Mouse (Mus musculus) heart, embryonic 14.5 days (tissue): ENCODE results near the gene Ndufv2. TPM values are rescaled to one million over a fixed set of nuclear protein-coding genes. Genes with fewer than 3 reads are reported as not detected.
"Not testable (repeated sequence)": the region's sequence is repeated elsewhere in the genome, so short reads cannot be mapped to it uniquely, and the experiment has no call there.

Experiments used
- ATAC-seq: fragments of 200-750 bp; cut with Nextera tagmentation; 2 replicates; pipeline ENCODE4 v1.8.0; 2017; ENCODE audit warnings: low read depth, moderate TSS enrichment; ENCODE audit not compliant: insufficient number of reproducible peaks, insufficient read depth, low FRiP score
- H3K27ac ChIP-seq, 2 experiments: fragments of 200-500 bp in 1 of 2; fragments of 300-500 bp in 1 of 2; sonication (generic) in 1 of 2; replicated peaks in 1 of 2; 2 replicates each; pipeline ENCODE4 v1.5.1; 2012 to 2014; ENCODE audit warnings: low read depth in 2 of 2, low read length in 2 of 2, control low read depth in 1 of 2, mild to moderate bottlenecking in 1 of 2, mixed read lengths in 1 of 2; ENCODE audit not compliant: control insufficient read depth in 1 of 2, insufficient read depth in 1 of 2
- H3K27me3 ChIP-seq: fragments of 300-500 bp; sonication (generic); 2 replicates; pipeline ENCODE4 v1.6.1; 2014; ENCODE audit warnings: mild to moderate bottlenecking, low read length, control low read depth; ENCODE audit not compliant: control insufficient read depth, insufficient read depth
- H3K36me3 ChIP-seq: fragments of 300-500 bp; sonication (generic); 2 replicates; pipeline ENCODE4 v1.6.1; 2014; ENCODE audit warnings: mild to moderate bottlenecking, control low read depth, low read length, mixed read lengths; ENCODE audit not compliant: control insufficient read depth, insufficient read depth
- H3K4me1 ChIP-seq, 2 experiments: fragments of 200-500 bp in 1 of 2; fragments of 300-500 bp in 1 of 2; sonication (generic) in 1 of 2; 2 replicates each; pipeline ENCODE4 v1.6.1; 2012 to 2014; ENCODE audit warnings: low read length in 2 of 2, control low read depth in 1 of 2, mixed read lengths in 1 of 2; ENCODE audit not compliant: control insufficient read depth in 2 of 2, insufficient read depth in 2 of 2
- H3K4me2 ChIP-seq: fragments of 300-500 bp; sonication (generic); 2 replicates; pipeline ENCODE4 v1.6.1; 2014; ENCODE audit warnings: mild to moderate bottlenecking, low read length
- H3K4me3 ChIP-seq, 2 experiments: fragments of 200-500 bp in 1 of 2; fragments of 300-500 bp in 1 of 2; sonication (generic) in 1 of 2; 2 replicates each; pipeline ENCODE4 v1.5.1; 2012 to 2014; ENCODE audit warnings: low read length in 2 of 2, mild to moderate bottlenecking in 2 of 2, control low read depth in 1 of 2, low read depth in 1 of 2, moderate library complexity in 1 of 2; ENCODE audit not compliant: control insufficient read depth in 1 of 2, insufficient read depth in 1 of 2
- H3K9ac ChIP-seq: fragments of 300-500 bp; sonication (generic); 2 replicates; pipeline ENCODE4 v1.6.1; 2014; ENCODE audit warnings: mild to moderate bottlenecking, low read length
- H3K9me3 ChIP-seq: fragments of 300-500 bp; sonication (generic); 2 replicates; pipeline ENCODE4 v1.6.1; 2016; ENCODE audit warnings: low read length, control low read depth; ENCODE audit not compliant: control insufficient read depth
- WGBS: fragments of 180-500 bp; shearing (Covaris S2); extraction: QIAGEN DNeasy Blood & Tissue Kit; methylation state at CpG from one replicate; pipeline ENCODE4 v1.1.7; 2014; 5-methylcytosine and 5-hydroxymethylcytosine counted together
- polyA plus RNA-seq: library from polyadenylated mRNA; unstranded; fragments of >200 nt; fragmentation: Nextera tagmentation; extraction: Ambion mirVana; gene quantifications from 2 replicates; pipeline ENCODE4 v1.2.1, GENCODE M21; 2014

Gene Ndufv2
- polyA plus RNA-seq, 1 experiment from 2014 or later = 713 TPM

DNA sequence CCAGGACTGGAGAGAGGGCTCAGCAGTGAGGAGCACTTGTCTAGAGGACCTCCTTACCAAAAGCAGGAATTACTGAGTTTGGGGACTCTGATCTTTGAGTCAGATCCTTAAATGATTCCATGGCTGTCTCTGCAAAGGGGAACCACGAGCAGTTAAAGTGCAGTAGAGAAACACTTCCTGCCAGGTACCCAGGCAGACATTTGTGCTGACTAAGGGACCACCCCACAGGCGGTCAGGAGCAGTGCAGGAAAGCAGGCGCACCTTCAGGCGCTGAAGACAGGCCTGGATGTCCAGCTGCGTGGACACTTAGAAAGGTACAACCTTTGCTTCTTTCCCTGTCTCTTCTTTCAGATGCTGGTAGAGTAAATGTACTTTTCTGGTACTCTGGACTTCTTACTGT lies 53.2 kb downstream of the Ndufv2 start:
- Histone ChIP-seq H3K27me3 (no peaks in the 10 kb centered on the region), H3K9me3 (no peaks in the 10 kb centered on the region), H3K9ac (no peak overlapping the region), H3K27ac (no peak overlapping the region), H3K4me2 (no peak overlapping the region), H3K4me3 (no peak overlapping the region), H3K36me3 (peaks cover 2% of the 10 kb centered on the region; the same call in 1 of the 2 replicates), H3K4me1 (no peaks in the 10 kb centered on the region; a peak in 1 of 4 replicates)
- no peak for ATAC-seq
- 62% methylated on average over 5 of the region's 5 CpGs for WGBS

DNA sequence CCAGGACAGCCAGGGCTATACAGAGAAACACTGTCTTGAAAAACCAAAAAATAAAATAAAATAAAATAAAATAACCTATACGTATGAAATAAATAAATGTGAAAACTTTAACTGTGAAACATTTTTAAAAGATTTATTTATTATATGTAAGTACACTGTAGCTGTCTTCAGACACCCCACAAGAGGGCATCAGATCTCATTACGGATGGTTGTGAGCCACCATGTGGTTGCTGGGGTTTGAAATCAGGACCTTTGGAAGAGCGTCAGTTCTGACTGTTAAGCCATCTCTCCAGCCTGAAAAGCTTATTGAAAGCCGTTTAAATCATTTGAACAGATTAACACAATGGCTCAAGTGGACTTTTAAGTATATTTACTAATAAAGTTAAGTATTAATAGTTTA lies 57.7 kb downstream of the Ndufv2 start:
- H3K4me3 ChIP-seq, H3K9ac ChIP-seq, H3K4me1 ChIP-seq, H3K9me3 ChIP-seq, H3K27ac ChIP-seq, ATAC-seq, H3K36me3 ChIP-seq, H3K4me2 ChIP-seq, H3K27me3 ChIP-seq: not testable (repeated sequence)
- WGBS = 80% methylated on average over 4 of the region's 4 CpGs

- H3K9ac ChIP-seq = no peak overlapping the region
- H3K36me3 ChIP-seq = peaks cover 11% of the 10 kb centered on the region
- H3K4me1 ChIP-seq = no peaks in the 10 kb centered on the region
- H3K4me3 ChIP-seq = no peak overlapping the region
- no peaks in the 10 kb centered on the region for H3K27me3 ChIP-seq
- H3K27ac ChIP-seq = no peak overlapping the region
- 82% methylated on average over 5 of the region's 5 CpGs for whole genome bisulfite sequencing
- H3K4me2 ChIP-seq = no peak overlapping the region
- ATAC-seq = no peak
- no peaks in the 10 kb centered on the region for H3K9me3 ChIP-seq
Measured at GRCm38 (mm10) chr17:66041020-66041419, 60.3 kb downstream of the Ndufv2 start.

GRCm38 (mm10) chr17:66033239-66033638 lies 68.1 kb downstream of the Ndufv2 start:
- Histone ChIP-seq H3K9me3 (no peaks in the 10 kb centered on the region), H3K4me2 (no peak overlapping the region), H3K36me3 (peaks cover 12% of the 10 kb centered on the region), H3K4me3 (no peak overlapping the region), H3K27me3 (no peaks in the 10 kb centered on the region), H3K27ac (no peak overlapping the region), H3K9ac (no peak overlapping the region), H3K4me1 (no peaks in the 10 kb centered on the region)
- ATAC-seq = no peak
- WGBS = 81% methylated on average over 5 of the region's 5 CpGs

DNA sequence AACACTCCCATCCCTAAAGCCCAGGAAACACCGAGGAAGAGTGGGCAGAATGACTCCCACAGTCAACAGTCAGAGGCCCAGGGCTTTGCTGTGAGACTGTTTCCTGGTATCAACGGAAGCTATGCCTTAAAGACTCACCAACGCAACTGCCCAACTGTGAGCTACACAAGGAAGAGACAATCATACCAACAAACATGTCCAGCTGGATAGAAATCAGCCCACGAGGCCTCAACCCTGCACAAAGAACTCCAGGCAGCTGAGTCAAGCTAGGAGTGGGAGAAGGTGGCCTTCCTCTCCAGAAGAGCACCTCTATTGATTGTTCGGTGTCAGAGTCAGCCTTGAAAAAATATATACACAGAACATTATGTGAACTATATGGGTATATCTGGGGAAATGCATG lies 69.4 kb downstream of the Ndufv2 start:
- Histone ChIP-seq H3K27me3 (no peaks in the 10 kb centered on the region), H3K36me3 (peaks cover 11% of the 10 kb centered on the region), H3K4me2 (no peak overlapping the region), H3K9me3 (no peaks in the 10 kb centered on the region), H3K9ac (no peak overlapping the region), H3K4me3 (no peak overlapping the region), H3K27ac (no peak overlapping the region), H3K4me1 (no peaks in the 10 kb centered on the region)
- 80% methylated on average over 5 of the region's 5 CpGs for WGBS
- no peak for ATAC-seq

Other genes starting within 250 kb of the Ndufv2 start
- 42.8 and 49.4 TPM in 2 replicates for gene Ralbp1, start 215.8 kb downstream of the Ndufv2 start, polyA plus RNA-seq
- gene Twsg1, start 150.3 kb downstream of the Ndufv2 start, polyA plus RNA-seq = 119 and 121 TPM in 2 replicates
- 18.4 and 22.0 TPM in 2 replicates for gene Ankrd12, start 24.5 kb downstream of the Ndufv2 start, polyA plus RNA-seq
- gene Washc1, start 10.0 kb upstream of the Ndufv2 start, polyA plus RNA-seq = 25.6 and 28.4 TPM in 2 replicates
- 8.7 and 11.1 TPM in 2 replicates for gene Ddx11, start 22.0 kb upstream of the Ndufv2 start, polyA plus RNA-seq